Mouse (Mus musculus): ENCODE data around the gene Bcl6.

Bcl6 gene

DNA sequence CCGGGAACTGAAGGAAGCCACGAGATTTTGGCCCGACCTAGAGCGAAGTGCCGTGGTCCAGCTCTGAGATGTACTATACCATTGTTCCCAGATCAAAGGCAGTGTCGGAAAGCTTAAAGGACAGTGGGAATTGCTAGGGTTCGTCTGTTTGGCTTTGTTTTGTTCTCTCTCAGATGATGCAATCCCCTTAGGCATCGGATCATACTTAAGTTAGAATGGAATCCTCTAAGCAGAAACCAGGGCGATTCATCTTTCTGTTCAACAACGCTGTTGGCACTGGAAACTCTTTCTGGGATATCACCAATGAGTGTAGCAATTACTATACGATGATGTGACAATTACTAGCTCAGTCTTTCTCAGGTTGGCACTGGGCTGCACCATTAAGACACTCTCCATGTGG, 56.4 kb downstream of the Bcl6 start, which contains the start of gene Rtp2:
Gene Rtp2 (minus strand): TSS at position 101 of the 400 bp plus-strand sequence.
- in situ Hi-C loops (cut with MboI, MseI) = no loop called here

GRCm38 (mm10) chr16:23931275-23931674, 57.4 kb downstream of the Bcl6 start:
- in situ Hi-C loops (cut with MboI, MseI) = no loop called here

DNA sequence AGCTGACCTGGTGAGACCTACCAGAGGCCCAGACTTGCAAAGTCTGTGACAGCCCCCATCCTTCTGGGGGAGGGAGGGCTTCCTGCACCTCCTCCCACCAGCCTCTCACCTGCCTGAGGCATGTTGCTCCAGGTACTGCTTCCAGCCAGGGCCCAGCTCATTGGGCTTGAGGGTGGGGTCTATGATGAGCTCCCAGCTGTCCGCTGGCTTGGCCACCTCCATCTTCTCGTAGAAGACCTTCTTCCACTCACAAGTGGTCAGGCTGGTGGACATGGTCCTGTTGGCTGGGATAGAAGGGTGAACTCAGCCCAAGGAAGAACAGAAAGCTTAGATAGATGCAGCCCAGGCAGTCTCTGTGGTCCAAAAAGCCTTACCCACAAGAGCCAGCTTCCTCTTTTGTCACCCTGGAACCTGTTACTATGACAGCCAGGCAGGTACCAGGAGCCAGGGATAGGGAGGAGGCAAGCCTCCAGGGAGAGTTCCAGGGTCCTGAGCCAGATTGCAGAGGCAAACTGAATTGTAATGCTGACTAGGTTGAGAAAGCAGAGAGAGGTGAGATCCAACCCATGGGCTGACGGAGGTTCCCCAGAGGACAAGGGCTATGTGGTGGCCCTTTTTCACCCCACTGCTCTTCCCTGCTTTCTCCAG, 58.1 kb downstream of the Bcl6 start:
- in situ Hi-C loops (cut with MboI, MseI) = no loop called here

DNA sequence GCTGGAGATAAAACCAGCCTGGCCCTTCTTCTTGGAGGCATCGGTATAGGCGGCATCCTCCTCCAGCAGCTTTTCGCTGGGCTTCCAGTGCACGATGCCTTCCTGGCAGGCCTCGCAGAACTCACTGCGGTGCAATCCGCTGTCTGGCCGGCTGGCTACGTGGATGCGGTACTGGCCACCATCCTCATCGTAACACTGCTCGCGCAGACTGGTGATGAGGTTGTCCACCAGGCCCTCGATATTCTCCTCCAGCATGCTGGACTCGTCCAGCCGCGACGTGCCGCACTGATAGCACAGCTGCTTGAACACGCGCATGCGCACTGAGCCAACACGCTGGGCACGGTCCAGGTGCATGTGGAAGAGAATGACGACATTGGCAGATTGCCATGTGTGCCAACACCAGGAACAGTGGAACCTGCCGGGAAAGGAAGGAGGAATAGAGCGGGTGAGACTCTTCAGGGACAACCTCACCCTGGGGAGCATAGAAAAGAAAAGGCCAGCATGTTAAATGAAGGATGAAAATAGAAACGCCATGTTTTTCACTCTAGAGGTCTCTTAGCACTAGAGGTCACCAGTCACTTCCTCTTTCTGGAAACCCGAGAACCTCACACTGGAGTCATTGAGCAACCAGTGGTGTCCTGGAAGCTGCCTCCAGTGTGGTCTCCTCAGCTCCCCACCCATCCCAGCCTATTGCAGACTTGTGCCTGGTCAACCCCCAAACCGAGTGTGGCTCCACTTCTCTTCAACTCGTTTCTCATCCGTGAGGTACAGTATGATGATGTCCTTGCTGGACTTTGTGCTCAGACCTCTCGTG, 61.1 kb downstream of the Bcl6 start:
- in situ Hi-C loops (cut with MboI, MseI) = no loop called here

- in situ Hi-C loops (cut with MboI, MseI) = no loop called here
Observed at GRCm38 (mm10) chr16:23922906-23923305, 65.7 kb downstream of the Bcl6 start.

GRCm38 (mm10) chr16:23921697-23922096, 67.0 kb downstream of the Bcl6 start:
- in situ Hi-C loops (cut with MboI, MseI) = no loop called here

GRCm38 (mm10) chr16:23919418-23919817, 69.2 kb downstream of the Bcl6 start:
- in situ Hi-C loops (cut with MboI, MseI) = no loop called here

All from T-helper 2 cell (primary cell).